Mouse (Mus musculus) small intestine, adult 2 months (tissue): ENCODE measurements around the gene Lhx1.

Experiments
- CTCF ChIP-seq: fragments of 200-500 bp; IDR thresholded peaks from 2 replicates; pipeline ENCODE4 v1.5.1; 2012; ENCODE audit warnings: low read depth, mild to moderate bottlenecking, control low read depth, inconsistent platforms, low read length, moderate library complexity, mixed read lengths; ENCODE audit not compliant: insufficient replicate concordance, insufficient read length; ENCODE audit errors: extremely low read depth
- POLR2A ChIP-seq: fragments of 200-500 bp; IDR thresholded peaks from 2 replicates; pipeline ENCODE4 v1.6.1; 2012; ENCODE audit warnings: low read depth, mild to moderate bottlenecking, control low read depth, inconsistent platforms, low read length, moderate library complexity

DNA sequence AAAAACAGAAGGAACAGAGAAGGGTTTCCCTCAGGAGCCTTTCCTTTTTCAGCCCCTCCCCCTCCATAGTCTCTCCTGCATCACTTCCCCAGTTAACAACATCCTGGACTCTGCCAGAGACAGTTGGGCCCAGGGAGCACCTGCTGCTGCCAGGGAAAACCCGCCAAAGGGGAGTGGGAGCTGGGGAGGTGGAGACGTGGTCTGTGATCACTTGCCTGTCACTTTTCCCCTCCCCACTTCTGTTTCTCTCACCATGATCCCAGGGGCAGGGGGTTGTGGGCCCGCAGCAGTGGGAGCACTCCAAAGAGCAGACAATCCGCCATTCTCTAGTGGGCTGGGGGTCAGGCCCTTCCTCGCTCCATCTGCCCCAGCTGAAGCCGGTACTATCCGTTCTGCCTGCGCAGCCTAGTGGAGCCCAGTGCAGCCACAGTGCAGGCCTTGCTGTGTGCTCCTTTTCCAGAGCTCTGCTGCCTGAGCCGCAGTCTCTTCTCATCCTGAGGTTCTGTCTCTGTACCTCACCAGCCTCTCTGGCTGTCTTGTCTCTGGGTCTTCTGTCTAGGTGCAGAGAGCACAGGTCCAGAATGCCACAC lies 37.5 kb upstream of the Lhx1 start:
- TF ChIP-seq CTCF (no peak), POLR2A (no peak)
